Mouse (Mus musculus) erythroblast, embryonic 14.5 days (primary cell): ENCODE results near the gene Ntrk2.

Source experiments
- GATA1 ChIP-seq: IDR thresholded peaks from 2 replicates; pipeline ENCODE4 v1.6.1; 2012; ENCODE audit warnings: low read length, inconsistent platforms, mixed read lengths
- TAL1 ChIP-seq: IDR thresholded peaks from 3 replicates; pipeline ENCODE4 v1.6.1; 2012; ENCODE audit warnings: low read length, inconsistent platforms, mixed read lengths

- TF ChIP-seq TAL1 = no peak
- TF ChIP-seq GATA1 = no peak
Observed at GRCm38 (mm10) chr13:59025653-59026052, 219.3 kb downstream of the Ntrk2 start.
